Mouse (Mus musculus): ENCODE data around the gene Pdlim7.

GRCm38 (mm10) chr13:55511492-55511861, 2.0 kb downstream of the Pdlim7 start:
- TF ChIP-seq EP300 (IDR thresholded peaks at IDR 0.05; ENCODE audit: insufficient read depth, low read depth, low read length) (no peak), CTCF (IDR thresholded peaks at IDR 0.05) (no peak), POLR2A (IDR thresholded peaks at IDR 0.05; ENCODE audit: insufficient read depth, low read depth, low read length) (no peak)

Data from heart, adult 2 months (tissue).